Mouse (Mus musculus) stomach, postnatal 0 days (tissue): Measurements from ENCODE around the gene Pheta2. TPM values are rescaled to one million over a fixed set of nuclear protein-coding genes. Genes with fewer than 3 reads are reported as not detected.
A peak's percentile ranks its signal among the peaks of the same experiment; 100 is the strongest.
"Not testable (repeated sequence)": the region's sequence is repeated elsewhere in the genome, so short reads cannot be mapped to it uniquely, and the experiment has no call there.

ENCODE experiments used
- ATAC-seq: fragments of 200-750 bp; cut with Nextera tagmentation; 2 replicates; pipeline ENCODE4 v1.8.0; 2017; ENCODE audit not compliant: low FRiP score, low TSS enrichment
- DNase-seq: peaks from one replicate; pipeline ENCODE4 v3.0.0-alpha.2; 2016; ENCODE audit warnings: low spot score
- H3K27ac ChIP-seq: fragments of 300-500 bp; sonication (generic); replicated peaks from 2 replicates; pipeline ENCODE4 v1.5.1; 2014; ENCODE audit warnings: mild to moderate bottlenecking, control low read depth
- H3K27me3 ChIP-seq: fragments of 300-500 bp; sonication (generic); 2 replicates; pipeline ENCODE4 v1.6.1; 2014; ENCODE audit warnings: low read length; ENCODE audit not compliant: control insufficient read depth, insufficient read depth
- H3K36me3 ChIP-seq: fragments of 300-500 bp; sonication (generic); 2 replicates; pipeline ENCODE4 v1.6.1; 2014; ENCODE audit warnings: low read length, mixed read lengths; ENCODE audit not compliant: control insufficient read depth, insufficient read depth
- H3K4me1 ChIP-seq: fragments of 300-500 bp; sonication (generic); replicated peaks from 2 replicates; pipeline ENCODE4 v1.6.1; 2014; ENCODE audit warnings: antibody characterized with exemption; ENCODE audit not compliant: control insufficient read depth, insufficient read depth
- H3K4me2 ChIP-seq: fragments of 300-500 bp; sonication (generic); replicated peaks from 2 replicates; pipeline ENCODE4 v1.6.1; 2014; ENCODE audit warnings: low read depth, mild to moderate bottlenecking, control low read depth, moderate library complexity
- H3K4me3 ChIP-seq: fragments of 300-500 bp; sonication (generic); 2 replicates; pipeline ENCODE4 v1.5.1; 2014; ENCODE audit warnings: low read depth, low read length, control low read depth
- H3K9ac ChIP-seq: fragments of 300-500 bp; sonication (generic); 2 replicates; pipeline ENCODE4 v1.6.1; 2014; ENCODE audit warnings: mild to moderate bottlenecking, low read length, control low read depth, mixed read lengths
- H3K9me3 ChIP-seq: fragments of 300-500 bp; sonication (generic); 2 replicates; pipeline ENCODE4 v1.6.1; 2016; ENCODE audit warnings: low read length; ENCODE audit not compliant: control insufficient read depth
- CTCF ChIP-seq: IDR thresholded peaks from 2 replicates; pipeline ENCODE4 v1.5.1; 2016; ENCODE audit warnings: antibody characterized with exemption, low read depth, mild to moderate bottlenecking, moderate library complexity
- EP300 ChIP-seq: optimal IDR thresholded peaks from 2 replicates; pipeline ENCODE3; 2016; ENCODE audit warnings: antibody characterized with exemption
- WGBS: fragments of 180-500 bp; shearing (Covaris S2); extraction: QIAGEN DNeasy Blood & Tissue Kit; methylation state at CpG from one replicate; pipeline ENCODE4 v1.1.7; 2014; 5-methylcytosine and 5-hydroxymethylcytosine counted together
- polyA plus RNA-seq: library from polyadenylated mRNA; unstranded; fragments of >200 nt; fragmentation: Nextera tagmentation; extraction: Ambion mirVana; gene quantifications from 2 replicates; pipeline ENCODE4 v1.2.1, GENCODE M21; 2015

Gene Pheta2
- polyA plus RNA-seq, 1 experiment from 2014 or later: 6.3 TPM

DNA sequence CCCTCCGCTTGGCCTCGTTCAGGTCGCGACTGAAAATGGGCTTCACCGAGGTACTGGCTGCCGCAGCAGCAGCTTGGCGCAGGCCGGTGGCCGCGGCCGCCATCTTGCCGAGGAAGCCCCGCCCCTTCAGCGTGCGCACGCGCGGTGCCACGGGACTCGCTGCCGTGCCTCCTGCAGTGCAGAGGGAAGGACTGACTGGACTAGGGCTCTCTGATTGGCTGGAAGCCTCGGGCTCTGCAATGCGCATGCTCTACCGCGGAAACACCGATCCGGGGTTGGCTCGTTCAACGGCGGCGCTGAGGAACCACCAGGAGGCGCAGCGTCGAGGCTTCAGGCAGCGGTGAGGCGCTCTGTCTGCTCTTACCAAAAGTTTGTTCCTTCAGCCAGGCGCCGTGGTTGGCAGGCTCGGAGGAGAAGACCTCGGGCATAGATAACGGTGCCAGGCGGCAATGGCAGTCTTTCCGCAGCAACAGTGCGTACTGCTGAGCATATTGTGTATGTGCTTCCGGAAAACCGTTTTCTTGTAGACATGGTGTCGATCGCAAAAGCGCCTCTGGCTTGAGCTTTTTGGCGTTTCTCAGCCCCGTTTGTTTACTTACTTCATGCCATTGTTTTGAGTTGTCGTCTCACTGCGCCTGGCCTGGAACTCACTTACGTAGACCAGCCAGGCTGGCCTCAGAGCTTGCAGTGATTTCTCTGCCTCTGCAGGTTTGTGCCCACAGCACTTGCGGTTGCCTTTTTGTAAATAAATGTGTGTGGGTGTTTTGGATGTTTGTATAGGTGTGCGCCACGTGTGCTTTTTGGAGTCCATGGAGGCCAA is 15.6 kb downstream of the Pheta2 start, which contains the start of gene Ndufa6:
TSS of gene Ndufa6 (minus strand) at position 197 of the 820 bp plus-strand sequence.
- TF ChIP-seq CTCF: peak; percentile 100
- peak; percentile 62 for TF ChIP-seq EP300
- peaks cover 8% of the 10 kb centered on the region; the same call in 1 of the 2 replicates for H3K36me3 ChIP-seq
- H3K9ac ChIP-seq: peak within 1 kb of the TSS; percentile 98
- peak; percentile 98 for DNase-seq
- H3K27ac ChIP-seq: peak within 1 kb of the TSS; percentile 93
- no peaks in the 10 kb centered on the region for H3K27me3 ChIP-seq
- ATAC-seq: peak; percentile 98
- peak within 1 kb of the TSS; percentile 81 for H3K4me2 ChIP-seq
- 1% methylated on average over 56 of the region's 57 CpGs for WGBS
- no peaks in the 10 kb centered on the region for H3K4me1 ChIP-seq
- H3K4me3 ChIP-seq: peak within 1 kb of the TSS; percentile 96
- H3K9me3 ChIP-seq: no peaks in the 10 kb centered on the region

- Histone ChIP-seq H3K27me3 (no peaks in the 10 kb centered on the region), H3K4me1 (no peaks in the 10 kb centered on the region), H3K9ac (no peak overlapping the region), H3K36me3 (no peaks in the 10 kb centered on the region), H3K4me2 (no peak overlapping the region), H3K9me3 (no peaks in the 10 kb centered on the region), H3K4me3 (no peak overlapping the region), H3K27ac (peak overlapping the region; percentile 35; the same call in 1 of the 2 replicates)
- DNase-seq: no peak
- 45% methylated on average over 22 of the region's 22 CpGs for WGBS
- TF ChIP-seq EP300 (no peak), CTCF (no peak)
- no peak for ATAC-seq
These were observed 19.9 kb downstream of the Pheta2 start for GRCm38 (mm10) chr15:82358431-82359260.

GRCm38 (mm10) chr15:82361459-82362018 is 22.8 kb downstream of the Pheta2 start:
- Histone ChIP-seq H3K4me2 (no peak overlapping the region), H3K9me3 (no peaks in the 10 kb centered on the region), H3K9ac (no peak overlapping the region; the same call in 1 of the 2 replicates), H3K27ac (peak overlapping the region; percentile 58), H3K4me1 (no peaks in the 10 kb centered on the region), H3K4me3 (no peak overlapping the region), H3K36me3 (no peaks in the 10 kb centered on the region), H3K27me3 (no peaks in the 10 kb centered on the region)
- TF ChIP-seq CTCF (peak; percentile 74), EP300 (no peak)
- WGBS: 61% methylated on average over 11 of the region's 11 CpGs
- ATAC-seq (peak; percentile 92), DNase-seq (peak; percentile 75)

- ATAC-seq (no peak; the same call in 1 of the 2 replicates), DNase-seq (peak; percentile 15)
- Histone ChIP-seq H3K4me2 (no peak overlapping the region), H3K4me3 (no peak overlapping the region), H3K9me3 (no peaks in the 10 kb centered on the region), H3K36me3 (no peaks in the 10 kb centered on the region), H3K27ac (peak overlapping the region; percentile 53; the same call in 1 of the 2 replicates), H3K9ac (no peak overlapping the region), H3K27me3 (no peaks in the 10 kb centered on the region), H3K4me1 (no peaks in the 10 kb centered on the region)
- 80% methylated on average over 3 of the region's 4 CpGs for WGBS
- TF ChIP-seq CTCF (no peak), EP300 (no peak)
These were observed 23.5 kb downstream of the Pheta2 start for GRCm38 (mm10) chr15:82362234-82362633.

DNA sequence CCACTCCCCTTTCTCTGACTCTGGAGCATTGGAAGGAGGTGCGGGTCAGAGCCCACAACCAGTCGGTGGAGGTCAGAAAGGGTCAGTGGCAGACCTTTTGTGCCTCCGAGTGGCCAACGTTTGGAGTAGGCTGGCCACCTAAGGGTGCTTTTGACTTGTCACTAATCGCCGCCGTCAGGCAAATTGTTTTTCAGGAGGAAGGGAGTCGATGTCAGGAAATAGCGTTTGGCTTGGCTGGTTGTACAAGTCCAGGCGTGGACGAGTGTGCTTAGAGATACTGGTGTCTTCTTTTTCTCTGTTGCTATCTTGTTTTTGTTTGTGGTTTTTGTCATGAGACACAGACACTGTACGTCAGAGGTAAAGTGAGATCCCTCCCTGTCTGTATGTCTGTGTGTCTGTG is 25.1 kb downstream of the Pheta2 start:
- not testable (repeated sequence) for H3K27ac ChIP-seq, H3K9me3 ChIP-seq, H3K4me1 ChIP-seq, H3K4me3 ChIP-seq, H3K36me3 ChIP-seq, H3K9ac ChIP-seq, H3K4me2 ChIP-seq, DNase-seq, H3K27me3 ChIP-seq, ATAC-seq
- 65% methylated on average over 7 of the region's 12 CpGs for WGBS

DNA sequence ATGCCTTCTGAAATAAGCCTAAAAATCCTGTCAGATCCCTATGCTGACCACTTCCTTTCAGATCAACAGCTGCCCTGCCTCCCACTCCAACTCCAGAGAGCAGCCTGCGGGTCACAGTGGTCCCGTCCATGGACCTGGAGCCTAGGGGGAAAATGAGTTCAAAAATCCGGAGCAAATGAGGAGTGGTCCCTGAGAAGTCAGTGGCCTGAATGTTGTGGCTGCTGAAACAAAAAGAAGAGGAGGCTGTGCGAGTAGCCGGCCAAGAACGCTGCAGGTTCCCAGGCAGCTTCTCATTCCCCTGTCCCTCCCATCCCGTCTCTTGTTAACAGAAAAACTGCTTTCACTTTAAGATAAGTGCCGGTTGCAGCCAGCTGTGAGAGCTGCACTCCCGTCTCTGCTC is 25.8 kb downstream of the Pheta2 start:
- H3K4me3 ChIP-seq, ATAC-seq, H3K9me3 ChIP-seq, H3K4me1 ChIP-seq, H3K27me3 ChIP-seq, H3K36me3 ChIP-seq, H3K27ac ChIP-seq, H3K9ac ChIP-seq: not testable (repeated sequence)
- DNase-seq: peak; percentile 1
- H3K4me2 ChIP-seq: 0 out of 2 replicates have a peak overlapping the region, but pooled peaks have one; percentile 29
- WGBS: 14% methylated on average over 6 of the region's 9 CpGs
